Mouse (Mus musculus) MEL (cell line): ENCODE results near the gene Ppp6r3.

ENCODE experiments used
- CTCF ChIP-seq, 3 experiments: IDR thresholded peaks in 2 of 3; conservative IDR thresholded peaks in 1 of 3; 2 replicates each; pipeline ENCODE4 v1.5.1; 2011 to 2012; ENCODE audit warnings: low read length in 3 of 3, low read depth in 2 of 3, mild to moderate bottlenecking in 2 of 3, improper control_type of control experiment in 1 of 3, inconsistent platforms in 1 of 3, mixed read lengths in 1 of 3, moderate library complexity in 1 of 3; ENCODE audit not compliant: control insufficient read depth in 1 of 3, insufficient read depth in 1 of 3, poor library complexity in 1 of 3, severe bottlenecking in 1 of 3
- E2F4 ChIP-seq: IDR thresholded peaks from 2 replicates; pipeline ENCODE4 v1.6.1; 2011; ENCODE audit warnings: low read depth, low read length, improper control_type of control experiment, borderline replicate concordance
- ELF1 ChIP-seq: IDR thresholded peaks from 2 replicates; pipeline ENCODE4 v1.6.1; 2014; ENCODE audit warnings: low read depth, mild to moderate bottlenecking, inconsistent platforms, low read length, improper control_type of control experiment, moderate library complexity
- EP300 ChIP-seq, 2 experiments: IDR thresholded peaks; 2 replicates each; pipeline ENCODE4 v1.6.1; 2011; ENCODE audit warnings: improper control_type of control experiment in 2 of 2, low read length in 2 of 2, low read depth in 1 of 2, mild to moderate bottlenecking in 1 of 2
- HCFC1 ChIP-seq: IDR thresholded peaks from 2 replicates; pipeline ENCODE4 v1.6.1; 2012; ENCODE audit warnings: low read depth, mild to moderate bottlenecking, inconsistent platforms, low read length, improper control_type of control experiment, moderate library complexity
- JUND ChIP-seq: IDR thresholded peaks from 2 replicates; pipeline ENCODE4 v1.6.1; 2011; ENCODE audit warnings: low read depth, mild to moderate bottlenecking, improper control_type of control experiment, low read length
- MAFK ChIP-seq: IDR thresholded peaks from 2 replicates; pipeline ENCODE4 v1.6.1; 2011; ENCODE audit warnings: low read depth, mild to moderate bottlenecking, low read length, improper control_type of control experiment, borderline replicate concordance
- MEF2A ChIP-seq: IDR thresholded peaks from 2 replicates; pipeline ENCODE4 v1.6.1; 2014; ENCODE audit warnings: low read depth, mild to moderate bottlenecking, inconsistent platforms, low read length, improper control_type of control experiment; ENCODE audit not compliant: poor library complexity, insufficient replicate concordance, severe bottlenecking; ENCODE audit errors: extremely low read depth
- POLR2A ChIP-seq, 2 experiments: IDR thresholded peaks; 2 replicates each; pipeline ENCODE4 v1.6.1; 2011 to 2012; ENCODE audit warnings: low read length in 2 of 2, mild to moderate bottlenecking in 2 of 2, control low read depth in 1 of 2, improper control_type of control experiment in 1 of 2, low read depth in 1 of 2, moderate library complexity in 1 of 2; ENCODE audit not compliant: control insufficient read depth in 1 of 2, insufficient read depth in 1 of 2, poor library complexity in 1 of 2
- POLR2AphosphoS2 ChIP-seq: IDR thresholded peaks from 2 replicates; pipeline ENCODE4 v1.6.1; 2011; ENCODE audit warnings: low read length, improper control_type of control experiment
- POLR2AphosphoS5 ChIP-seq: IDR thresholded peaks from 2 replicates; pipeline ENCODE4 v1.6.1; 2012; ENCODE audit warnings: low read depth, borderline replicate concordance, mild to moderate bottlenecking, inconsistent platforms, low read length, moderate library complexity, mixed read lengths
- TBP ChIP-seq: IDR thresholded peaks from 2 replicates; pipeline ENCODE4 v1.8.0; 2011; ENCODE audit warnings: low read depth, low read length, improper control_type of control experiment
- USF1 ChIP-seq: IDR thresholded peaks from 2 replicates; pipeline ENCODE4 v1.6.1; 2014; ENCODE audit warnings: low read depth, mild to moderate bottlenecking, inconsistent platforms, low read length, improper control_type of control experiment, moderate library complexity
- ZMIZ1 ChIP-seq: IDR thresholded peaks from 2 replicates; pipeline ENCODE4 v1.6.1; 2012; ENCODE audit warnings: low read depth, mild to moderate bottlenecking, inconsistent platforms, low read length, improper control_type of control experiment, moderate library complexity

- TF ChIP-seq ZMIZ1 (no peak), POLR2AphosphoS5 (no peak), TBP (no peak), HCFC1 (no peak), MAFK (no peak), ELF1 (no peak), JUND (no peak), EP300 (IDR thresholded peaks at IDR 0.05; ENCODE audit: low read depth in 1 of 2, low read length in 2 of 2) (no peak), CTCF (IDR thresholded peaks at IDR 0.05 in 2 of 3, conservative IDR thresholded peaks at IDR 0.05 in 1 of 3; ENCODE audit: control insufficient read depth in 1 of 3, insufficient read depth in 1 of 3, low read depth in 2 of 3, low read length in 3 of 3, poor library complexity in 1 of 3, severe bottlenecking in 1 of 3) (no peak), MEF2A (no peak), E2F4 (no peak), POLR2A (IDR thresholded peaks at IDR 0.05; ENCODE audit: control insufficient read depth in 1 of 2, insufficient read depth in 1 of 2, low read depth in 1 of 2, low read length in 2 of 2, poor library complexity in 1 of 2) (no peak), POLR2AphosphoS2 (no peak), USF1 (no peak)
These were observed 161.2 kb downstream of the Ppp6r3 start, which contains the start of gene Gal for GRCm38 (mm10) chr19:3414268-3414733.
